Mouse (Mus musculus) natural killer cell, adult 2 months (primary cell): ENCODE measurements around the gene Ak3.

ENCODE experiments used
- DNase-seq, 2 experiments: peaks; one replicate each; pipeline ENCODE4 v3.0.0; 2022; ENCODE audit warnings: low spot score in 2 of 2

Ak3 gene

GRCm38 (mm10) chr19:28995366-28995765, 52.4 kb downstream of the Ak3 start:
- no peak for DNase-seq

- DNase-seq: no peak
Measured at GRCm38 (mm10) chr19:28994870-28995269, 52.9 kb downstream of the Ak3 start.

GRCm38 (mm10) chr19:28991391-28991790, 56.4 kb downstream of the Ak3 start:
- no peak for DNase-seq

GRCm38 (mm10) chr19:28990590-28991221, 57.1 kb downstream of the Ak3 start:
- DNase-seq: peak in 1 of 2 experiments; percentile 17

GRCm38 (mm10) chr19:28990194-28990589, 57.6 kb downstream of the Ak3 start, which contains the start of gene Cdc37l1:
Cdc37l1 (plus strand) TSS chr19:28990352.
- peak; percentile 96 for DNase-seq

- DNase-seq: no peak
Measured at GRCm38 (mm10) chr19:28989515-28989914, 58.2 kb downstream of the Ak3 start.

- no peak for DNase-seq
Measured at GRCm38 (mm10) chr19:28982617-28983016, 65.1 kb downstream of the Ak3 start.

GRCm38 (mm10) chr19:28974862-28975611, 72.7 kb downstream of the Ak3 start:
- DNase-seq: peak; percentile 47 to 71
